Mouse (Mus musculus) ES-E14 (cell line): ENCODE measurements around the gene Ola1. TPM values are rescaled to one million over a fixed set of nuclear protein-coding genes. Genes with fewer than 3 reads are reported as not detected.
A peak's percentile ranks its signal among the peaks of the same experiment; 100 is the strongest.

Source experiments
- DNase-seq: peaks from one replicate; pipeline ENCODE4 v3.0.0-alpha.2; 2013; ENCODE audit warnings: low read depth, low spot score
- H3K27ac ChIP-seq: 2 replicates; pipeline ENCODE4 v1.5.1; 2012; ENCODE audit warnings: low read depth, mild to moderate bottlenecking, low read length, moderate library complexity, mixed read lengths; ENCODE audit not compliant: poor library complexity, insufficient read depth, severe bottlenecking
- H3K36me3 ChIP-seq: 2 replicates; pipeline ENCODE4 v1.6.1; 2012; ENCODE audit warnings: mild to moderate bottlenecking, low read length, moderate library complexity, mixed read lengths; ENCODE audit not compliant: control insufficient read depth, poor library complexity, insufficient read depth, severe bottlenecking
- H3K4me1 ChIP-seq, 2 experiments: fragments of 150-350 bp in 1 of 2; sonication (generic) in 1 of 2; 2 replicates each; pipeline ENCODE4 v1.6.1; 2012; ENCODE audit warnings: low read length in 2 of 2, mild to moderate bottlenecking in 1 of 2, mixed read lengths in 1 of 2; ENCODE audit not compliant: control insufficient read depth in 2 of 2, insufficient read depth in 2 of 2, poor library complexity in 1 of 2
- H3K4me3 ChIP-seq, 2 experiments: fragments of 150-350 bp in 1 of 2; sonication (generic) in 1 of 2; 2 replicates each; pipeline ENCODE4 v1.5.1; 2012; ENCODE audit warnings: low read length in 2 of 2, low read depth in 1 of 2, mild to moderate bottlenecking in 1 of 2, mixed read lengths in 1 of 2; ENCODE audit not compliant: insufficient read depth in 1 of 2, poor library complexity in 1 of 2, severe bottlenecking in 1 of 2
- H3K9ac ChIP-seq: 2 replicates; pipeline ENCODE4 v1.6.1; 2012; ENCODE audit warnings: low read depth, mild to moderate bottlenecking, low read length, mixed read lengths; ENCODE audit not compliant: poor library complexity, insufficient read depth, severe bottlenecking
- H3K9me3 ChIP-seq: fragments of 150-350 bp; sonication (generic); 2 replicates; pipeline ENCODE4 v1.6.1; 2012; ENCODE audit warnings: low read depth, mild to moderate bottlenecking, low read length; ENCODE audit not compliant: control insufficient read depth, insufficient read depth
- HCFC1 ChIP-seq: IDR thresholded peaks from 2 replicates; pipeline ENCODE4 v1.6.1; 2012; ENCODE audit warnings: low read length, inconsistent platforms, borderline replicate concordance; ENCODE audit not compliant: insufficient read depth
- MAFK ChIP-seq: IDR thresholded peaks from 2 replicates; pipeline ENCODE4 v1.6.1; 2014; ENCODE audit warnings: mild to moderate bottlenecking, low read depth, low read length, inconsistent platforms; ENCODE audit not compliant: insufficient read depth
- ZC3H11A ChIP-seq: IDR thresholded peaks from 2 replicates; pipeline ENCODE4 v1.6.1; 2012; ENCODE audit warnings: low read depth, mild to moderate bottlenecking, inconsistent platforms, low read length, borderline replicate concordance
- ZNF384 ChIP-seq: IDR thresholded peaks from 2 replicates; pipeline ENCODE4 v1.6.1; 2012; ENCODE audit warnings: low read depth, low read length, inconsistent platforms
- in situ Hi-C, 2 experiments: fragments of 600-800 bp; cut with MboI; formaldehyde crosslinking; loops; one replicate each; pipeline ENCODE4 v1.15.1; 2025; ENCODE audit warnings: low sequenced_read_pairs in 2 of 2, inconsistent platforms in 1 of 2; ENCODE audit not compliant: unreplicated experiment in 2 of 2
- total RNA-seq: library from RNA; depleted of rRNA; stranded (reverse); fragments of 300-350 nt; gene quantifications from 2 replicates; pipeline ENCODE4 v1.2.3, GENCODE M21; 2012; rRNA removed

Gene Ola1
- total RNA-seq, 1 experiment, result 90.5 TPM

- H3K27ac ChIP-seq, result no peak overlapping the region
Measured at GRCm38 (mm10) chr2:73046576-73046975, 172.1 kb downstream of the Ola1 start.

DNA sequence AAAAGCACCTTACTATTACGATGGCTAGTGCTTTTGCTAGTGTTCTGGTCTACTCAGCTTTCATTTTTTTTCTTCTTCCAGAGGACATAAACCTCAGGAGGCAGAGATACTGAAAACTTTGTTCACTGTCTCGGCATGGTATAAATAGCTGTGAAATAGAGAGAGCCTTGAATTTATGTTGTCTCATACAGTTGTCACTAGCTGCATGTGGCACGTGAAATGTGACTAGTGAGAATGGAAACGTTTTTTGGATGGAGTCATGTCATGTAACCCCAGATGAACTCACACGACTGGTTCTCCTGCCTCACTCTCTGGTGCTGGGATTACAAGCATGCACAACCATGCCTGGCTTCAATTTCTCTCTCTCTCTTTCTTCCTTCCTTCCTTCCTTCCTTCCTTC is 173.2 kb downstream of the Ola1 start:
- no peak for DNase-seq
- in situ Hi-C loops, result no loop called here
- Histone ChIP-seq H3K27ac (no peak overlapping the region), H3K4me1 (peaks cover 0 to 13% of the 10 kb centered on the region in 2 experiments; a peak in 3 of 4 replicates), H3K9ac (no peak overlapping the region), H3K9me3 (no peaks in the 10 kb centered on the region), H3K36me3 (no peaks in the 10 kb centered on the region), H3K4me3 (no peak overlapping the region)
- TF ChIP-seq HCFC1 (no peak), ZNF384 (no peak), MAFK (no peak)

More at GRCm38 (mm10) chr2:73046576-73046975, 172.1 kb downstream of the Ola1 start:
- no peaks in the 10 kb centered on the region for H3K36me3 ChIP-seq
- no peak overlapping the region for H3K4me3 ChIP-seq
- H3K4me1 ChIP-seq, result peaks cover 0 to 11% of the 10 kb centered on the region in 2 experiments; a peak in 3 of 4 replicates
- 0 out of 2 replicates have a peak, but pooled peaks have one; percentile 9 for TF ChIP-seq MAFK
- no peak for TF ChIP-seq ZC3H11A
- TF ChIP-seq HCFC1, result no peak
- no peak for DNase-seq
- no peaks in the 10 kb centered on the region for H3K9me3 ChIP-seq
- in situ Hi-C loops, result no loop called here
- H3K9ac ChIP-seq, result no peak overlapping the region

Other genes with a start within 250 kb of the Ola1 start
- gene Sp3, start 238.5 kb downstream of the Ola1 start, total RNA-seq, result 52.8 and 60.6 TPM in 2 replicates
- gene Gm11084, start 232.2 kb downstream of the Ola1 start, total RNA-seq, result not detected in 2 replicates
- 0.74 and 0.80 TPM in 2 replicates for gene Sp9, start 53.0 kb upstream of the Ola1 start, total RNA-seq
- gene Scrn3, start 93.7 kb upstream of the Ola1 start, total RNA-seq, result 5.9 and 10.6 TPM in 2 replicates
- gene Cir1, start 93.8 kb upstream of the Ola1 start, total RNA-seq, result 6.6 and 7.4 TPM in 2 replicates
- gene Gpr155, start 167.6 kb upstream of the Ola1 start, total RNA-seq, result 1.9 and 2.3 TPM in 2 replicates